Mouse (Mus musculus) heart, embryonic 15.5 days (tissue): ENCODE measurements around the gene Supt4a. TPM values are rescaled to one million over a fixed set of nuclear protein-coding genes. Genes with fewer than 3 reads are reported as not detected.

ENCODE experiments used
- ATAC-seq: fragments of 200-750 bp; cut with Nextera tagmentation; replicated peaks from 2 replicates; pipeline ENCODE4 v1.8.0; 2017; ENCODE audit warnings: low read depth, moderate TSS enrichment; ENCODE audit not compliant: insufficient number of reproducible peaks, insufficient read depth, low FRiP score
- H3K27ac ChIP-seq: fragments of 300-500 bp; sonication (generic); 2 replicates; pipeline ENCODE4 v1.5.1; 2015; ENCODE audit warnings: mild to moderate bottlenecking, inconsistent platforms
- H3K27me3 ChIP-seq: fragments of 300-500 bp; sonication (generic); 2 replicates; pipeline ENCODE4 v1.6.1; 2015; ENCODE audit warnings: inconsistent platforms
- H3K36me3 ChIP-seq: fragments of 300-500 bp; sonication (generic); 2 replicates; pipeline ENCODE4 v1.6.1; 2015; ENCODE audit warnings: mild to moderate bottlenecking, inconsistent platforms
- H3K4me1 ChIP-seq: fragments of 300-500 bp; sonication (generic); replicated peaks from 2 replicates; pipeline ENCODE4 v1.6.1; 2015; ENCODE audit warnings: inconsistent platforms
- H3K4me2 ChIP-seq: fragments of 300-500 bp; sonication (generic); 2 replicates; pipeline ENCODE4 v1.6.1; 2015; ENCODE audit warnings: inconsistent platforms, mild to moderate bottlenecking, moderate library complexity
- H3K4me3 ChIP-seq: fragments of 300-500 bp; sonication (generic); 2 replicates; pipeline ENCODE4 v1.5.1; 2015; ENCODE audit warnings: mild to moderate bottlenecking, inconsistent platforms
- H3K9ac ChIP-seq: fragments of 300-500 bp; sonication (generic); 2 replicates; pipeline ENCODE4 v1.6.1; 2015; ENCODE audit warnings: mild to moderate bottlenecking, inconsistent platforms
- H3K9me3 ChIP-seq: fragments of 300-500 bp; sonication (generic); replicated peaks from 2 replicates; pipeline ENCODE4 v1.6.1; 2016; ENCODE audit warnings: inconsistent platforms
- WGBS: fragments of 180-500 bp; shearing (Covaris S2); methylation state at CpG from one replicate; pipeline ENCODE4 v1.1.7; 2015; ENCODE audit warnings: mixed read lengths; 5-methylcytosine and 5-hydroxymethylcytosine counted together
- polyA plus RNA-seq: library from polyadenylated mRNA; unstranded; fragments of >200 nt; fragmentation: Nextera tagmentation; extraction: Ambion mirVana; gene quantifications from 2 replicates; pipeline ENCODE4 v1.2.1, GENCODE M21; 2015

Supt4a gene
- polyA plus RNA-seq, 1 experiment from 2014 or later: 101 TPM

DNA sequence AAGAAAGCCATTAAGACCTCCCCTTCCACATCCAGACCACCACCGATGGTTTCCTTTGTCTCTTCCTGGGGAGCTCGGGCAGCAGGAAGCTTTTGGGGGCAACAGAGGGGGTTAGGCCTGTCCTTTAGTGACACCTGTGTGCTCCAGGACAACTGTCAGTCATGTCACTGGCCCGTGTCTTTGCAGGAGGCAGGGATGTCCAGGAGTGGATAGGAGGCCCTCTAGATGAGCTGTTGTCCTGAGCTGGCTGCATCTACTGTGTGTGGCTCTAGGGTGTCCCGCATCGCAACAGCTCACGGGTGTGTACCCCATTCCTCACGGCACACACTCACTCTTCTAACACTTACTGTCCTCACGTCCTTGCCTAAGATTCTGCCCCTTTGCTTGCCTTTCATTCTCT lies 15.9 kb downstream of the Supt4a start:
- no peaks in the 10 kb centered on the region for H3K9me3 ChIP-seq
- 75% methylated on average over 8 of the region's 8 CpGs for WGBS
- H3K27me3 ChIP-seq: peaks cover 5% of the 10 kb centered on the region
- no peak overlapping the region for H3K4me2 ChIP-seq
- no peak overlapping the region for H3K27ac ChIP-seq
- no peak overlapping the region for H3K4me3 ChIP-seq
- no peak for ATAC-seq
- no peaks in the 10 kb centered on the region; the same call in 1 of the 2 replicates for H3K4me1 ChIP-seq
- H3K36me3 ChIP-seq: no peaks in the 10 kb centered on the region
- no peak overlapping the region for H3K9ac ChIP-seq

DNA sequence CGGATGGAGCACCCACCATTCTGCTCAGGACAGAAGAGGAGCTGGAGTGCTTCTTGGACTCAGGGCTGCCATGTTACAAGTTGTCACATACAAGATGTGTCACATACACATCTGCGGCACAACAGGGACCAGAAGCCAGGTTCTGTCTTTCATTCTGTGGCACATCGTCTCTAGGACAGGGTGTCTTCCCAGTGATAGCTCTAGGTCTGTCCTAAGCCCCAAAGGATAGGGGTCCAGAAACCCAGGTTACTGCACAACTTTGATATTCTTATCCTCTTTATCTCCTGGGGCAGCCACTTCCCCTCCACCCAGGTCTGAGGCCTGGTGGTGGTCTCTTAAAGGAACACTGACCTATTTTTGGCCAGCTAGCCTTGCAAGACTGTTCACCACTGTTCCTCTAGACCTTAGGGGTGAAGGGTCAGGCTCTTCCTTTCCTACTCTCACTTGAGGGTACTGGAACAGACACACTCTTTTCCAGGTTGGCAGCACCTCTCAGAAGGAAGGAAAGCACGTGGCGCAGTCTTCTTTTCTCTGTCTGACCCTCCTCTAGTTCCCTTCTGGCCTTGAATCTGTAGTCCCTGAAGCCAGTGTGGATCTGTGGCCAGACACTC lies 16.6 kb downstream of the Supt4a start:
- Histone ChIP-seq H3K9me3 (no peaks in the 10 kb centered on the region), H3K4me3 (no peak overlapping the region), H3K27ac (no peak overlapping the region), H3K4me1 (no peaks in the 10 kb centered on the region; the same call in 1 of the 2 replicates), H3K9ac (no peak overlapping the region), H3K36me3 (no peaks in the 10 kb centered on the region), H3K27me3 (peaks cover 6% of the 10 kb centered on the region), H3K4me2 (peak overlapping the region; percentile 18; the same call in 1 of the 2 replicates)
- no peak for ATAC-seq
- WGBS: 69% methylated on average over 5 of the region's 5 CpGs

GRCm38 (mm10) chr11:87754603-87755002 lies 17.3 kb downstream of the Supt4a start:
- peak overlapping the region; percentile 5; the same call in 1 of the 2 replicates for H3K4me3 ChIP-seq
- WGBS: 61% methylated on average over 5 of the region's 5 CpGs
- H3K4me2 ChIP-seq: peak overlapping the region; percentile 18; the same call in 1 of the 2 replicates
- no peaks in the 10 kb centered on the region; the same call in 1 of the 2 replicates for H3K4me1 ChIP-seq
- H3K27me3 ChIP-seq: peaks cover 7% of the 10 kb centered on the region
- H3K9ac ChIP-seq: no peak overlapping the region
- ATAC-seq: peak; percentile 16; the same call in 1 of the 2 replicates
- no peak overlapping the region for H3K27ac ChIP-seq
- H3K36me3 ChIP-seq: no peaks in the 10 kb centered on the region
- H3K9me3 ChIP-seq: no peaks in the 10 kb centered on the region

- Histone ChIP-seq H3K27me3 (peaks cover 16% of the 10 kb centered on the region), H3K4me2 (peak overlapping the region; percentile 11; the same call in 1 of the 2 replicates), H3K27ac (no peak overlapping the region), H3K4me3 (peak overlapping the region; percentile 32; the same call in 1 of the 2 replicates), H3K9me3 (no peaks in the 10 kb centered on the region), H3K36me3 (no peaks in the 10 kb centered on the region), H3K9ac (no peak overlapping the region), H3K4me1 (no peaks in the 10 kb centered on the region; the same call in 1 of the 2 replicates)
- ATAC-seq: peak; percentile 44; the same call in 1 of the 2 replicates
- 55% methylated on average over 17 of the region's 17 CpGs for WGBS
Observed at GRCm38 (mm10) chr11:87755360-87756017, 18.1 kb downstream of the Supt4a start.

DNA sequence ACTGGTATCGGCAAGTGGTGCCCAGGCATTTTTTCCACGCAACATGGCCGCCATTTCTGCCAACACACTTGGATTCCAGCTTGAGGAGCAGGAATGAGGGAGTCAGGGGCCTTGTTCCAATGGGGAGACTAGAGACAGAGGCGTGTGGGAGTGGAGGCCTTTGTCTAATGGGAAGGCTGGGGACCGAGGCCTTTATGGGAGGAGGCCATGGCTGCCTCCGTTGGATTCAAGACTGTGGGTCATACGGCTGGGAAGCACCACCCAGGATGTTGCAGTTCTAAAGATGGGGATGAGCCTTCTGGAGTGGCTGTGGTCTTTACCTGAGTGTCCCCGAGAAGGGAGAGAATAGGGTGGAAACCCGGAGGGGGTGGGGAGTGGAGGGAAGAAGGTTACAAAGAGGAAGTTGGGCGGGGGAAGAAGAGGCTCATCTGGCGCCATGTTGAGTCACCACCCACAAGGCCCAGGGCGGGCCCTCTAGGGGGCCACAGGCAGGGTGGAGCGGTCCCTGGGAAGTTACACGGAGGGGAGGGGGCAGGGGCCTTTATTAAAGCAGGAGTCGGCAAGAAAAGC lies 19.0 kb downstream of the Supt4a start:
- Histone ChIP-seq H3K4me2 (no peak overlapping the region), H3K27me3 (peaks cover 24% of the 10 kb centered on the region), H3K4me3 (peak overlapping the region; percentile 32), H3K9ac (no peak overlapping the region), H3K4me1 (no peaks in the 10 kb centered on the region; the same call in 1 of the 2 replicates), H3K27ac (no peak overlapping the region; the same call in 1 of the 2 replicates), H3K36me3 (no peaks in the 10 kb centered on the region), H3K9me3 (no peaks in the 10 kb centered on the region)
- ATAC-seq: no peak
- 73% methylated on average over 15 of the region's 15 CpGs for WGBS

DNA sequence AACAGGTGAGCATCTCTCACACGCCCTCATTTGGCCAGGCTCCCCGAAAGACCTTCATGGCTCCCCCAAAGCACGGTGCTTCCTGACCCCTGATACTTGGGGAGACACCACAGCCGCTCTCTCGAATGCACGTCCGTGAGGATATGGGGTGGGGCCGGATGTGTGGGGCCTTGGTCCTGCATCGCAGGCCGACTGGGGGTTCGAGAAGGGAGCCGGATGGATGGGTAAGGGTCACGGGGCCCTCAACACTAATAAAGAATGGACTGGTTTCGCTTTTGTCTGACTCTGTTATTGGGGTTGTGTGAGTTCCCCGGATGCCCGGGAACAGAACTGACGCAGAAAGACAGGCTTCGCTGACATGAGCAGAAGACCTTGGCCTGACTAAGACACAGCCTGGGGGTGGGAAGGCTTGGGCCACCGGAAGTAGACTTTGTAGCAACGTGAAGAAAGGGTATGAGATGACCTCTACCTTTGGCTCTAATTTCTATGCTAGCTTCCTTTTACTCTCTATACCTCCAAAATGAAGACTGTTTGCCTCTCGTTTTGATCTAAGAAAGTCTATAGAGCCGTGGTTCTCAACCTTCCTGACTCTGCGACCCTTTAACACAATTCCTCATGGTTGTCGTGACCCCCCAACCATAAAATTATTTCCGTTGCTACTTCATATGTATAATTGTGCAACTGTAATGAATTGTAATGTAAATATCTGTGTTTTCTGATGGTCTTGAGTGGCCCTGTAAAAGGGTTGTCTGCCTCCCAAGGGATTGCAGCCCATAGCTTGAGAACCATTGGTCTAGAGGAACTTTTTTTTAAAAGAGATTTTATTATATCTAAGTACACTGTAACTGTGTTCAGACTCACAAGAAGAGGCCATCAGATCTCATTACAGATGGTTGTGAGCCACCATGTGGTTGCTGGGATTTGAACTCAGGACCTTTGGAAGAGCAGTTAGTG lies 19.9 kb downstream of the Supt4a start:
- H3K9ac ChIP-seq: no peak overlapping the region
- ATAC-seq: no peak
- H3K4me3 ChIP-seq: peak overlapping the region; percentile 32
- no peaks in the 10 kb centered on the region for H3K36me3 ChIP-seq
- no peak overlapping the region for H3K4me2 ChIP-seq
- H3K9me3 ChIP-seq: no peaks in the 10 kb centered on the region
- no peaks in the 10 kb centered on the region; the same call in 1 of the 2 replicates for H3K4me1 ChIP-seq
- 81% methylated on average over 25 of the region's 25 CpGs for WGBS
- H3K27ac ChIP-seq: no peak overlapping the region
- H3K27me3 ChIP-seq: peaks cover 33% of the 10 kb centered on the region

GRCm38 (mm10) chr11:87758161-87758911 lies 21.0 kb downstream of the Supt4a start:
- H3K9me3 ChIP-seq: no peaks in the 10 kb centered on the region
- H3K9ac ChIP-seq: no peak overlapping the region
- H3K27ac ChIP-seq: no peak overlapping the region
- WGBS: 70% methylated on average over 7 of the region's 7 CpGs
- H3K4me1 ChIP-seq: peaks cover under 1% of the 10 kb centered on the region
- H3K4me3 ChIP-seq: no peak overlapping the region
- ATAC-seq: no peak
- no peaks in the 10 kb centered on the region for H3K36me3 ChIP-seq
- peaks cover 44% of the 10 kb centered on the region for H3K27me3 ChIP-seq
- H3K4me2 ChIP-seq: no peak overlapping the region

GRCm38 (mm10) chr11:87758957-87759608 lies 21.7 kb downstream of the Supt4a start:
- no peak overlapping the region for H3K27ac ChIP-seq
- H3K9me3 ChIP-seq: no peaks in the 10 kb centered on the region
- no peak overlapping the region for H3K4me2 ChIP-seq
- no peak for ATAC-seq
- H3K27me3 ChIP-seq: peaks cover 52% of the 10 kb centered on the region
- WGBS: 66% methylated on average over 4 of the region's 4 CpGs
- no peak overlapping the region for H3K9ac ChIP-seq
- H3K36me3 ChIP-seq: no peaks in the 10 kb centered on the region
- H3K4me1 ChIP-seq: peaks cover 8% of the 10 kb centered on the region
- H3K4me3 ChIP-seq: no peak overlapping the region

DNA sequence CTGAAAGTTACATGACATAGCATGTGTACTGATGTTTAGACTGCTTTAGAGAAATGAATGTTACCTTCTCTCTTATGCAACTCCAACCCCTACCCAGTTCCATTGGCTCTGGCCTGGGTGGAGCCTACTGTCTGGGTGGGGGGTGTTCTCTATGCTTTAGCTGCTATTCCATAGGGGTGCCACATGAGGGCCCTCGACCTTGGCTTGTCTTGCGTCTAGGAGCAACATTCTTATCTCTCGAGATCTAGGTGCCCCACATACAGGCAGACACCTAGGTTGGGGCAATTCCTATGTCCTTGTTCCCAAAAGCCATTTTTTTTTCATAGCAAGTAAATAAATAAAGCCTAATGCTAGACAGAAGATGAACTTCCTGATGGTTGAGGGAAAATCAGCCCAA lies 22.3 kb downstream of the Supt4a start:
- WGBS: 10% methylated on average over 3 of the region's 3 CpGs
- H3K4me2 ChIP-seq: no peak overlapping the region

More for the DNA sequence above, 22.3 kb downstream of the Supt4a start:
- Histone ChIP-seq H3K36me3 (no peaks in the 10 kb centered on the region), H3K4me3 (no peak overlapping the region), H3K27ac (no peak overlapping the region), H3K4me1 (peaks cover 13% of the 10 kb centered on the region), H3K9ac (no peak overlapping the region), H3K27me3 (peaks cover 57% of the 10 kb centered on the region), H3K9me3 (no peaks in the 10 kb centered on the region)
- ATAC-seq: no peak
